Mouse (Mus musculus) small intestine, adult 2 months (tissue): ENCODE results near the gene Htra2.

Experiments
- CTCF ChIP-seq: fragments of 200-500 bp; IDR thresholded peaks from 2 replicates; pipeline ENCODE4 v1.5.1; 2012; ENCODE audit warnings: low read depth, mild to moderate bottlenecking, control low read depth, inconsistent platforms, low read length, moderate library complexity, mixed read lengths; ENCODE audit not compliant: insufficient replicate concordance, insufficient read length; ENCODE audit errors: extremely low read depth
- POLR2A ChIP-seq: fragments of 200-500 bp; IDR thresholded peaks from 2 replicates; pipeline ENCODE4 v1.6.1; 2012; ENCODE audit warnings: low read depth, mild to moderate bottlenecking, control low read depth, inconsistent platforms, low read length, moderate library complexity

DNA sequence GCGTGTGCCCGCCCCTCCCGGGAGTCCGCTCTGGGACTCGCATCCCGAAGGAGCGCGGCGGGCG, 15.0 kb upstream of the Htra2 start, which contains the start of gene Tlx2:
- TF ChIP-seq CTCF (no peak), POLR2A (no peak)
